Mouse (Mus musculus) myocyte (in vitro differentiated cells): Measurements from ENCODE around the gene Mroh2a.

Experiments
- E2F4 ChIP-seq: IDR thresholded peaks from one replicate; pipeline ENCODE4 v1.6.1; 2011; ENCODE audit warnings: mild to moderate bottlenecking, control low read depth, moderate library complexity; ENCODE audit not compliant: insufficient read depth
- MYOD1 ChIP-seq, 3 experiments: IDR thresholded peaks; one replicate each; pipeline ENCODE4 v1.6.1; 2011; ENCODE audit warnings: control low read depth in 2 of 3, low read depth in 2 of 3, mild to moderate bottlenecking in 2 of 3, moderate library complexity in 1 of 3; ENCODE audit not compliant: insufficient read length in 2 of 3, control insufficient read depth in 1 of 3
- POLR2A ChIP-seq: IDR thresholded peaks from one replicate; pipeline ENCODE4 v1.6.1; 2011; ENCODE audit warnings: low read depth, mild to moderate bottlenecking, control low read depth, moderate library complexity; ENCODE audit not compliant: insufficient read length
- POLR2AphosphoS2 ChIP-seq: IDR thresholded peaks from one replicate; pipeline ENCODE4 v1.6.1; 2011; ENCODE audit warnings: low read depth, control low read depth; ENCODE audit not compliant: insufficient read length
- TCF12 ChIP-seq: IDR thresholded peaks from one replicate; pipeline ENCODE4 v1.6.1; 2011; ENCODE audit warnings: mild to moderate bottlenecking, control low read depth; ENCODE audit not compliant: poor library complexity, insufficient read depth, severe bottlenecking
- USF1 ChIP-seq: IDR thresholded peaks from one replicate; pipeline ENCODE4 v1.6.1; 2011; ENCODE audit warnings: low read depth, mild to moderate bottlenecking, control low read depth, moderate library complexity

DNA sequence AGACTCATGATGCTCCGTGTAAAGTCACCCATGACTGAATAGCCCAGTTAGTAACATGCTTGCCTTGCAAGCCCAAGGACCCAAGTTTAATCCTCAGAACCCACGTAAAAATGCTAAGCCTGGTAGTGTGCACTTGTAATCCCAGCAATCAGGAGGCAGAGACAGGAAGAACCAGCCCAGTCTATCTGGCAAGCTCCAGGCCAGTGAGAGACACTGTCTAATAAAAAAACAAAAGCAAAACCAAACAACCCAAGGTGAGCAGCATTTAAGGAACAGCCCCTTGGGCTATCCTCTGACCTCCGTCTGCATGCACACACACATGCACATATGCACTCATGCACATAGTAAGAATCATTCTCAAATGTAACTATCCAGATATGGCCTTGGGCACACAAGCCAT, 2.8 kb downstream of the Mroh2a start:
- TF ChIP-seq TCF12: no peak
- no peak for TF ChIP-seq MYOD1 (IDR thresholded peaks at IDR 0.05; ENCODE audit: control insufficient read depth in 1 of 3, insufficient read length in 2 of 3, low read depth in 2 of 3)
- no peak for TF ChIP-seq USF1
- TF ChIP-seq POLR2A: no peak
- no peak for TF ChIP-seq POLR2AphosphoS2
- no peak for TF ChIP-seq E2F4
